Mouse (Mus musculus) left cerebral cortex, postnatal 36 days (tissue): Measurements from ENCODE around the gene Tmcc3. TPM values are rescaled to one million over a fixed set of nuclear protein-coding genes. Genes with fewer than 3 reads are reported as not detected.

ENCODE experiments used
- DNase-seq, 2 experiments: peaks; one replicate each; pipeline ENCODE4 v3.0.0; 2021 to 2022; ENCODE audit warnings: low spot score in 2 of 2, mixed read lengths in 1 of 2
- intact Hi-C: fragments of 180-260 bp; cut with DNase I; formaldehyde crosslinking; loops from one replicate; pipeline ENCODE4 v1.15.1; 2025
- total RNA-seq, 2 experiments: library from RNA; stranded (reverse); gene quantifications; 2 replicates each; pipeline ENCODE4 v1.2.3; 2021

The Tmcc3 gene
- total RNA-seq, result 10 to 100 TPM; 23.2 to 24.5 TPM

- DNase-seq, result peak; percentile 10 to 12
- intact Hi-C loops, result no loop called here
These were observed at the start of gene Tmcc3 for GRCm38 (mm10) chr10:94311511-94312006. Gene Tmcc3, plus strand, starts transcription at chr10:94311949.

GRCm38 (mm10) chr10:94262646-94263045 is 49.1 kb upstream of the Tmcc3 start:
- intact Hi-C loops, result no loop called here
- DNase-seq, result no peak

- no peak for DNase-seq
- intact Hi-C loops, result no loop called here
These were observed 48.5 kb upstream of the Tmcc3 start for GRCm38 (mm10) chr10:94263211-94263610.

GRCm38 (mm10) chr10:94265656-94266542 is 45.9 kb upstream of the Tmcc3 start:
- intact Hi-C loops, result no loop called here
- no peak for DNase-seq

- no peak for DNase-seq
- intact Hi-C loops, result no loop called here
These were observed 36.4 kb upstream of the Tmcc3 start for GRCm38 (mm10) chr10:94275321-94275720.

- no peak for DNase-seq
These were observed 35.2 kb upstream of the Tmcc3 start for GRCm38 (mm10) chr10:94276511-94276910.

GRCm38 (mm10) chr10:94282179-94282578 is 29.6 kb upstream of the Tmcc3 start:
- DNase-seq, result no peak
- intact Hi-C loops, result loop anchor here (10.0 kb wide), 1 partner anchor 357 kb away; no protein-coding TSS in a partner anchor

More at GRCm38 (mm10) chr10:94276511-94276910, 35.2 kb upstream of the Tmcc3 start:
- intact Hi-C loops, result no loop called here

- no peak for DNase-seq
- intact Hi-C loops, result loop anchor here (10.0 kb wide), 1 partner anchor 358 kb away; no protein-coding TSS in a partner anchor
These were observed 29.0 kb upstream of the Tmcc3 start for GRCm38 (mm10) chr10:94282797-94283196.

- DNase-seq, result no peak
- intact Hi-C loops, result no loop called here
These were observed 17.3 kb upstream of the Tmcc3 start for GRCm38 (mm10) chr10:94294437-94294836.

GRCm38 (mm10) chr10:94294933-94295750 is 16.6 kb upstream of the Tmcc3 start:
- DNase-seq, result no peak
- intact Hi-C loops, result no loop called here

- intact Hi-C loops, result no loop called here
- DNase-seq, result no peak
These were observed 15.7 kb upstream of the Tmcc3 start for GRCm38 (mm10) chr10:94295923-94296605.

GRCm38 (mm10) chr10:94298471-94298870 is 13.3 kb upstream of the Tmcc3 start, which contains the start of gene Gm4792:
Gene Gm4792, minus strand, starts transcription at chr10:94298703.
- DNase-seq, result no peak
- intact Hi-C loops, result no loop called here

- DNase-seq, result no peak
- intact Hi-C loops, result no loop called here
These were observed 12.4 kb upstream of the Tmcc3 start for GRCm38 (mm10) chr10:94299301-94299700.

- DNase-seq, result no peak
- intact Hi-C loops, result no loop called here
These were observed 7.6 kb upstream of the Tmcc3 start for GRCm38 (mm10) chr10:94304064-94304657.

- no peak for DNase-seq
- intact Hi-C loops, result no loop called here
These were observed 6.2 kb upstream of the Tmcc3 start for GRCm38 (mm10) chr10:94305526-94305925.

GRCm38 (mm10) chr10:94310499-94311267 is 1.1 kb upstream of the Tmcc3 start:
- DNase-seq, result no peak
- intact Hi-C loops, result no loop called here

GRCm38 (mm10) chr10:94312007-94312715 is 412 bp downstream of the Tmcc3 start:
- intact Hi-C loops, result no loop called here
- DNase-seq, result peak in 1 of 2 experiments; percentile 7

GRCm38 (mm10) chr10:94313146-94313545 is 1.4 kb downstream of the Tmcc3 start:
- intact Hi-C loops, result no loop called here
- no peak for DNase-seq
